Comparison of ENCODE assay signal across 9 mouse cellular contexts in genomic region chr11:114472501-114473260, GRCm38 (mm10).
DNase-seq lines count a peak whose midpoint lies in the region; ATAC-seq and TF ChIP-seq lines count a peak whose summit lies in the region.
"Had no signal": no experiment of that assay in that cellular context is flagged by ENCODE, and none has a peak within 500 bp of the region (broad histone marks: within the 10 kb centered on the region; RNA-seq: fewer than 3 reads in every experiment).

No protein-coding gene starts in this region.

- no peak for ATAC-seq in intestine, embryonic 14.5 days (replicated peaks; ENCODE audit: low FRiP score, low TSS enrichment, low read depth)
- ATAC-seq in intestine, postnatal 0 days: no peak
- peak; percentile 63 for ATAC-seq in hindbrain, embryonic 12.5 days (ENCODE audit: low FRiP score)
- ATAC-seq in midbrain, embryonic 12.5 days (ENCODE audit: low FRiP score, low read depth): peak; percentile 69

- H3K4me2 ChIP-seq in intestine, embryonic 14.5 days (ENCODE audit: low read length): peak overlapping the region; percentile 26; the same call in 1 of the 2 replicates
- H3K4me2 ChIP-seq in intestine, postnatal 0 days (replicated peaks; ENCODE audit: low read depth): no peak overlapping the region
- H3K4me2 ChIP-seq in hindbrain, embryonic 12.5 days (replicated peaks): peak overlapping the region; percentile 7; the same call in 1 of the 2 replicates
- H3K4me2 ChIP-seq in midbrain, embryonic 12.5 days (replicated peaks): peak overlapping the region; percentile 31

- H3K27ac ChIP-seq in intestine, embryonic 14.5 days (ENCODE audit: low read depth): no peak overlapping the region
- H3K27ac ChIP-seq in intestine, postnatal 0 days (ENCODE audit: low read depth, low read length): no peak overlapping the region
- peak overlapping the region; percentile 69 for H3K27ac ChIP-seq in hindbrain, embryonic 12.5 days
- peak overlapping the region; percentile 65 for H3K27ac ChIP-seq in midbrain, embryonic 12.5 days (replicated peaks)

- no peak for DNase-seq in intestine, embryonic 14.5 days (ENCODE audit: low spot score)
- DNase-seq in WW6 (ENCODE audit: low read depth, low spot score): peak; percentile 80
- no peak for DNase-seq in cerebellum, adult 11-12 months
- DNase-seq in urinary bladder, adult 2 months (ENCODE audit: low spot score): no peak
- no peak for DNase-seq in spleen, adult 18-20 months

- TF ChIP-seq CTCF in intestine, postnatal 0 days (IDR thresholded peaks at IDR 0.05; ENCODE audit: low read depth): no peak

- no peaks in the 10 kb centered on the region for H3K36me3 ChIP-seq in intestine, embryonic 14.5 days (ENCODE audit: control insufficient read depth, insufficient read depth, low read length)
- H3K36me3 ChIP-seq in intestine, postnatal 0 days (ENCODE audit: control insufficient read depth, insufficient read depth): no peaks in the 10 kb centered on the region
- H3K36me3 ChIP-seq in hindbrain, embryonic 12.5 days: no peaks in the 10 kb centered on the region
- no peaks in the 10 kb centered on the region for H3K36me3 ChIP-seq in midbrain, embryonic 12.5 days
- H3K36me3 ChIP-seq: G1E had no signal

- H3K9me3 ChIP-seq in intestine, embryonic 14.5 days (ENCODE audit: control insufficient read depth, low read length): no peaks in the 10 kb centered on the region
- no peaks in the 10 kb centered on the region for H3K9me3 ChIP-seq in intestine, postnatal 0 days (ENCODE audit: control insufficient read depth)
- H3K9me3 ChIP-seq in hindbrain, embryonic 12.5 days (replicated peaks): no peaks in the 10 kb centered on the region
- no peaks in the 10 kb centered on the region for H3K9me3 ChIP-seq in midbrain, embryonic 12.5 days

- H3K9ac ChIP-seq in intestine, embryonic 14.5 days (ENCODE audit: low read length): no peak overlapping the region
- no peak overlapping the region for H3K9ac ChIP-seq in intestine, postnatal 0 days (ENCODE audit: low read depth, low read length)
- no peak overlapping the region for H3K9ac ChIP-seq in hindbrain, embryonic 12.5 days
- H3K9ac ChIP-seq in midbrain, embryonic 12.5 days (replicated peaks): no peak overlapping the region

- H3K4me3 ChIP-seq in intestine, embryonic 14.5 days (ENCODE audit: low read depth, low read length): no peak overlapping the region
- H3K4me3 ChIP-seq in intestine, postnatal 0 days (ENCODE audit: low read depth, low read length): no peak overlapping the region
- H3K4me3 ChIP-seq in hindbrain, embryonic 12.5 days: no peak overlapping the region
- H3K4me3 ChIP-seq in midbrain, embryonic 12.5 days: no peak overlapping the region

- peaks cover 15% of the 10 kb centered on the region for H3K4me1 ChIP-seq in intestine, embryonic 14.5 days (replicated peaks; ENCODE audit: control insufficient read depth, insufficient read depth, low read length)
- H3K4me1 ChIP-seq in intestine, postnatal 0 days (replicated peaks; ENCODE audit: control insufficient read depth, insufficient read depth, low read length): no peaks in the 10 kb centered on the region
- peaks cover 35% of the 10 kb centered on the region for H3K4me1 ChIP-seq in hindbrain, embryonic 12.5 days
- H3K4me1 ChIP-seq in midbrain, embryonic 12.5 days: peaks cover 41% of the 10 kb centered on the region

- 23% methylated on average over 22 of the region's 22 CpGs for WGBS in intestine, embryonic 14.5 days
- WGBS in intestine, postnatal 0 days: 22% methylated on average over 22 of the region's 22 CpGs
- WGBS in hindbrain, embryonic 12.5 days: 10% methylated on average over 22 of the region's 22 CpGs
- WGBS in midbrain, embryonic 12.5 days: 11% methylated on average over 22 of the region's 22 CpGs

- 0 out of 2 replicates have a peak, but pooled peaks cover 2% of the 10 kb centered on the region for H3K27me3 ChIP-seq in intestine, embryonic 14.5 days (replicated peaks; ENCODE audit: control insufficient read depth, insufficient read depth, low read length)
- no peaks in the 10 kb centered on the region for H3K27me3 ChIP-seq in intestine, postnatal 0 days (replicated peaks; ENCODE audit: control insufficient read depth, insufficient read depth, low read length)
- H3K27me3 ChIP-seq in hindbrain, embryonic 12.5 days: peaks cover 17% of the 10 kb centered on the region; the same call in 1 of the 2 replicates
- peaks cover 29% of the 10 kb centered on the region for H3K27me3 ChIP-seq in midbrain, embryonic 12.5 days

Comparison
In these comparisons a context has a peak if more than half of its experiments do, and no peak if none do; other contexts are left out.
1. ATAC-seq: peak in hindbrain, embryonic 12.5 days (single experiment) and midbrain, embryonic 12.5 days (single experiment); none in intestine, embryonic 14.5 days (single experiment) and intestine, postnatal 0 days (single experiment).
2. H3K27ac ChIP-seq: peak in hindbrain, embryonic 12.5 days (single experiment) and midbrain, embryonic 12.5 days (single experiment); none in intestine, embryonic 14.5 days (single experiment) and intestine, postnatal 0 days (single experiment).